Mouse (Mus musculus): ENCODE results near the gene Lyrm2. TPM values are rescaled to one million over a fixed set of nuclear protein-coding genes. Genes with fewer than 3 reads are reported as not detected.

Gene Lyrm2
- polyA plus RNA-seq, 1 experiment from 2014 or later = 97.8 TPM

DNA sequence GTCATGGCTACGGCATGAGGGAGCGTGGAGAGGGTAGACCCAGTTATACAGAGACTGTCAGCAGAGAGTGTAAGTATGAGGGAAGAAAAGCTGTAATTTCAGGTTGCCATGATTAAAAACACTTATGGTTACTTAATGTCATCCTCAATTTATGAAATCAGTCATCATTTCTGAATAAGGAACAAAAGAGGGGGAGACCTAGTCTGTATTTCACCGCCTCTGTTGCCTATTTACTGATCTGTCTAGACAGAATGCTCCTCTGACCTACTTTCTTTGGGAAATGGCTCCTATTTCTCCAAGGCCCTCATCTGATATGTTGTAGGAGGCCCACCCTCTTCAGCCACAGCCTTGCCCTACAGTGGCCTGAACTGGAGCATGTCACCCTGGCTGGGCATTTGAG, 20.6 kb downstream of the Lyrm2 start:
- Histone ChIP-seq H3K9ac (ENCODE audit: low read depth, low read length) (no peak overlapping the region), H3K27me3 (replicated peaks; ENCODE audit: control insufficient read depth, insufficient read depth, low read length) (no peaks in the 10 kb centered on the region), H3K27ac (ENCODE audit: low read depth, low read length) (no peak overlapping the region), H3K4me1 (replicated peaks; ENCODE audit: control insufficient read depth, insufficient read depth, low read length) (no peaks in the 10 kb centered on the region), H3K4me2 (replicated peaks; ENCODE audit: low read depth) (no peak overlapping the region), H3K4me3 (ENCODE audit: low read depth, low read length) (no peak overlapping the region), H3K36me3 (ENCODE audit: control insufficient read depth, insufficient read depth) (no peaks in the 10 kb centered on the region), H3K9me3 (ENCODE audit: control insufficient read depth) (no peaks in the 10 kb centered on the region)
- WGBS = 98% methylated on average over 3 of the region's 3 CpGs
- ATAC-seq = no peak
- TF ChIP-seq CTCF (IDR thresholded peaks at IDR 0.05; ENCODE audit: low read depth) = no peak

DNA sequence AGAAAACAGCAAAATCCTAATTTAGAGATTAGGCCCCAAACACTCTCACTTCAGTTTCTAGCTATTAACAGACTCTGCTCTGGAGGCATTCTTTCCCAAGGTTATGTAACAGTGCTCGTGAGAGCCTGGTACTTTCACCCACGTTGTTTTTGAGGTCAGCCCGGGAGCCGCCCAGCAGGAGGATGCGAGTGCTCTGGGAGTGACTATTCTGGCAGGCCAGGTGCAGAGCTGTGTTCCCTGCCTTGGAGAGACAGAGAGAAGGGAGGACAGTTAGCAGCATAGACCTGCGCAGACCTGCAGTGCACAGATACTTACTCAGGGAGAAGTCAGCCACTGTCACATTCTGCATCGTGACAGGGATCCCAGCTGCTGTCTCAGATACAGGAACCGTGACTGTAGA, 24.2 kb downstream of the Lyrm2 start:
- no peak overlapping the region for H3K4me3 ChIP-seq (ENCODE audit: low read depth, low read length)
- no peak overlapping the region for H3K4me2 ChIP-seq (replicated peaks; ENCODE audit: low read depth)
- no peaks in the 10 kb centered on the region for H3K36me3 ChIP-seq (ENCODE audit: control insufficient read depth, insufficient read depth)
- no peak for ATAC-seq
- H3K4me1 ChIP-seq (replicated peaks; ENCODE audit: control insufficient read depth, insufficient read depth, low read length) = no peaks in the 10 kb centered on the region
- H3K9ac ChIP-seq (ENCODE audit: low read depth, low read length) = no peak overlapping the region
- 64% methylated on average over 8 of the region's 8 CpGs for WGBS
- H3K27ac ChIP-seq (ENCODE audit: low read depth, low read length) = no peak overlapping the region
- TF ChIP-seq CTCF (IDR thresholded peaks at IDR 0.05; ENCODE audit: low read depth) = no peak
- no peaks in the 10 kb centered on the region for H3K27me3 ChIP-seq (replicated peaks; ENCODE audit: control insufficient read depth, insufficient read depth, low read length)
- no peaks in the 10 kb centered on the region for H3K9me3 ChIP-seq (ENCODE audit: control insufficient read depth)

DNA sequence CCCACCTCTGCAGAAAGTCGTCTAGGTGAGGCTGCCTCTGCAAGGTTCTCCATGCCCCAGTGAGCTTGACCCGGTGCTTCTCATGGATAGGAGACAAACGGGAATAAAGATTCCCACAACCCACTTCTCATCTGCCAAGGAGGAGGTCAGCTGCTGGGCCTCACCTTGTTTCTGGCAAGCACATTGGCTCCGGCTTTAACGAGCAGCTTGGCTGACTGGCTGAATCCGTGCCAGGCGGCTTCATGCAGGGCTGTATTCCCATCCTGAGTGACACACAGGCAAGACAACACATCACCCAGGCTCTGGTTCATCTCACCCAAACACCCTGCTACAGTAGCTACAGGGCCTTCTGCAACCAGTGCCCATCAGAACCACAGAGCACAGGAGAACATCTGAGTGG, 26.9 kb downstream of the Lyrm2 start:
- Histone ChIP-seq H3K4me1 (replicated peaks; ENCODE audit: control insufficient read depth, insufficient read depth, low read length) (no peaks in the 10 kb centered on the region), H3K27ac (ENCODE audit: low read depth, low read length) (no peak overlapping the region), H3K4me3 (ENCODE audit: low read depth, low read length) (no peak overlapping the region), H3K36me3 (ENCODE audit: control insufficient read depth, insufficient read depth) (no peaks in the 10 kb centered on the region), H3K9me3 (ENCODE audit: control insufficient read depth) (no peaks in the 10 kb centered on the region), H3K4me2 (replicated peaks; ENCODE audit: low read depth) (no peak overlapping the region), H3K27me3 (replicated peaks; ENCODE audit: control insufficient read depth, insufficient read depth, low read length) (no peaks in the 10 kb centered on the region), H3K9ac (ENCODE audit: low read depth, low read length) (no peak overlapping the region)
- 64% methylated on average over 7 of the region's 7 CpGs for WGBS
- ATAC-seq = no peak
- no peak for TF ChIP-seq CTCF (IDR thresholded peaks at IDR 0.05; ENCODE audit: low read depth)

DNA sequence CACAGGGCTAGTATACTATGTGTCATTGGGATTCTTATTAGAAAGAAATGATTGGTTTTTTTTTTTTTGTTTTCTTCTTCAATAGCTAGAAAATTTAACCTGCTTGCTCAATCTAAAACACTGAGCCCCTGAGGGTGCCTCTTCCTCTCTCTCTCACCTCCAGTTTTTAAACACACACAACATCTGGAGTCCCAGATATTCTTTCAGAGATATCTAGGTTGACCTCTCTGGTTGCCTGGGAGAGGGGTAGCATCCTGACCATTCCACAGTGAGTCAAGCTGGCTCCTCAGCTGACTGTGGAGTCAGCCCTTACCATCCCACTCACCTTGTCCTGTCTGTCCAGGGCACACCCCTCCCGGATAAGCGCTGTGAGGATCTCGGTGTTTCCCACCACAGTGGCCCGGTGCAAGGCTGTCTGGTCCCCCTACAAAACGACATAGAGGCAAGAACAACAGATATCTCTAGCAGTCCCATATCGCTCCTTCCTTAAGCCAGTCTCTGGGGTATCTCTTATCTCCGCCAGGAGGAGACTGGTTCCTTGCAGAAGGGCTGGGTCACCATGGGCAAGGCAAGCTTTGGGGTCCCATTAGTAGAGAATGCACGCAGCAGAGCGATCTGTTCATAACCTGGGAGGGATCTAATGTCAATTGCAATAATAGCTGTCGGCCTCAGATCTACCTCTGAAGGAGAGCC, 28.5 kb downstream of the Lyrm2 start:
- TF ChIP-seq CTCF (IDR thresholded peaks at IDR 0.05; ENCODE audit: low read depth) = no peak
- no peak overlapping the region for H3K9ac ChIP-seq (ENCODE audit: low read depth, low read length)
- H3K36me3 ChIP-seq (ENCODE audit: control insufficient read depth, insufficient read depth) = no peaks in the 10 kb centered on the region
- ATAC-seq = no peak
- no peak overlapping the region for H3K4me2 ChIP-seq (replicated peaks; ENCODE audit: low read depth)
- H3K9me3 ChIP-seq (ENCODE audit: control insufficient read depth) = no peaks in the 10 kb centered on the region
- H3K4me1 ChIP-seq (replicated peaks; ENCODE audit: control insufficient read depth, insufficient read depth, low read length) = no peaks in the 10 kb centered on the region
- no peak overlapping the region for H3K27ac ChIP-seq (ENCODE audit: low read depth, low read length)
- H3K27me3 ChIP-seq (replicated peaks; ENCODE audit: control insufficient read depth, insufficient read depth, low read length) = no peaks in the 10 kb centered on the region
- no peak overlapping the region for H3K4me3 ChIP-seq (ENCODE audit: low read depth, low read length)
- 89% methylated on average over 10 of the region's 10 CpGs for WGBS

DNA sequence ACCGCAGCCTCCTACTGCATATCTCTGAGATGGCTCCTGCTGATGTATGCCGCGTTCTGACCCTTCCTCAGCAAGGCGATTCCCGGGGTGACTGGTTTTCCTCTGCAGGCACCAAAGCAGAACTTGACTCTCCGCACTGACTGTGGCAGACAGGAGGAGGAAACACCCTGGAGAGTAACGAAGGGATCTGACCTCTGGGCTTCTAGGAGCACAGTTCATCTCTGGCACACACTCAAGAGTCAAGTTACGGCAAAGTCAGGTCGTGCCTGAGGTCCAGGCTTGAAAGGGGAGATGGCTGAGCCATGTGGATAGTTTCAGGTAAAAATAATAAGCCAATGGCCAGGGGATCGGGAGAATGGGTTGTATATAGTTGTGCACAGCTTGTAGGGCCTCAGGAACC, 29.3 kb downstream of the Lyrm2 start:
- Histone ChIP-seq H3K36me3 (ENCODE audit: control insufficient read depth, insufficient read depth) (no peaks in the 10 kb centered on the region), H3K27me3 (replicated peaks; ENCODE audit: control insufficient read depth, insufficient read depth, low read length) (no peaks in the 10 kb centered on the region), H3K4me1 (replicated peaks; ENCODE audit: control insufficient read depth, insufficient read depth, low read length) (no peaks in the 10 kb centered on the region), H3K9ac (ENCODE audit: low read depth, low read length) (no peak overlapping the region), H3K9me3 (ENCODE audit: control insufficient read depth) (no peaks in the 10 kb centered on the region), H3K27ac (ENCODE audit: low read depth, low read length) (no peak overlapping the region), H3K4me2 (replicated peaks; ENCODE audit: low read depth) (no peak overlapping the region), H3K4me3 (ENCODE audit: low read depth, low read length) (no peak overlapping the region)
- 53% methylated on average over 10 of the region's 10 CpGs for WGBS
- TF ChIP-seq CTCF (IDR thresholded peaks at IDR 0.05; ENCODE audit: low read depth) = no peak
- no peak for ATAC-seq

GRCm38 (mm10) chr4:32833494-32834282, 33.6 kb downstream of the Lyrm2 start:
- Histone ChIP-seq H3K9ac (ENCODE audit: low read depth, low read length) (no peak overlapping the region), H3K36me3 (ENCODE audit: control insufficient read depth, insufficient read depth) (no peaks in the 10 kb centered on the region), H3K4me1 (replicated peaks; ENCODE audit: control insufficient read depth, insufficient read depth, low read length) (no peaks in the 10 kb centered on the region), H3K27ac (ENCODE audit: low read depth, low read length) (no peak overlapping the region), H3K9me3 (ENCODE audit: control insufficient read depth) (no peaks in the 10 kb centered on the region), H3K4me2 (replicated peaks; ENCODE audit: low read depth) (peak overlapping the region; percentile 32), H3K4me3 (ENCODE audit: low read depth, low read length) (no peak overlapping the region), H3K27me3 (replicated peaks; ENCODE audit: control insufficient read depth, insufficient read depth, low read length) (no peaks in the 10 kb centered on the region)
- peak; percentile 43; the same call in 1 of the 2 replicates for ATAC-seq
- WGBS = 51% methylated on average over 17 of the region's 17 CpGs
- no peak for TF ChIP-seq CTCF (IDR thresholded peaks at IDR 0.05; ENCODE audit: low read depth)

Measured in intestine, postnatal 0 days (tissue).